Mouse (Mus musculus): ENCODE results near the gene Zfand3.

The Zfand3 gene

DNA sequence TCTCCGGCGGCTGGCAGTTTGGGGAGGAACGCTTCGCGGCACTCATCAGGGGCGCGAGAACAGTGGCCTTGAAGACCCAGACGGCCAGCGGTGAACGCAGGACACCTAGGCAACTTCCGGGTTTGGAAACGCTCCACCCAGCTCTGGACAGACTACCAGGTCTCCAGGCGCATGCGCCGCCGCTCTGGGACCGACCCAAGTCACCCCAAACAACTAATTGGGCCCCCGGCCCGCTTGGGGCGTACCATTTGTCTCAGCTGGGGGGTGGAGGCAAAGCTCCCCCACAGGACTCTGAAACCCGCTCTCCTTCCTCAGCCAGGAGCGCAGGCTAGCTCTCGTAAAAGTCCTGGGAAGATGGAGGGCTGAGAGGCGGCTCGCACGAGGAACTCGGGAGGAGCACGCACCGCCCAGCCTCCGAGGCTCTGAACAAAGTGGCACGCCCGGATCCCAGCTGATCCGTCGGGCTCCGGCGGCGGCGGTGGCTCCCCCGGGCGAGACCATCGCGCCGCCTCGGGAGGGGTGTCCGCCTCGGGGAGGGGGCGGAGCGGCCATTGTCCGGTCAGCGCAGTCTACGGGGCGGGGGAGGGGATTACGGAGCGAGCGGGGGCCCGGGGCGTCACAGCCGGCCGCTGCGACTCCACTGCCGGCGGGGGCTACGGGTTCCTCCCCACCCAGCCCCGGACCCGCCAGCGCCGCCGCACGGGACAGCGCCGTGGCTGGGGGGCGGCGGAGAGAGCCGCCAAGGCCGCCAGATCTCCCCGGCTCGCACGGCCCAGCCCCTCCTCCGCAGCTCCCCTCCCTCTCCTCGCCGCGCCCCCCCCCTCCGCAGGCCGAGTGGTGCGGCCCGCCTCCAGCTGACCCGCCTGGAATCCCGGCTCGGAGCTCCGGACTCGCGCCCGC lies at the start of gene Zfand3:
Gene Zfand3 (plus strand): TSS at position 531 of the 900 bp plus-strand sequence.
- peak; percentile 97 for DNase-seq (ENCODE audit: low spot score)

GRCm38 (mm10) chr17:29955880-29956279 lies 48.7 kb upstream of the Zfand3 start:
- peak; percentile 33 for DNase-seq (ENCODE audit: low spot score)

GRCm38 (mm10) chr17:29963730-29964259 lies 40.7 kb upstream of the Zfand3 start:
- DNase-seq (ENCODE audit: low spot score), result peak; percentile 58

- peak; percentile 37 for DNase-seq (ENCODE audit: low spot score)
These were observed 39.0 kb upstream of the Zfand3 start for GRCm38 (mm10) chr17:29965506-29965905.

DNA sequence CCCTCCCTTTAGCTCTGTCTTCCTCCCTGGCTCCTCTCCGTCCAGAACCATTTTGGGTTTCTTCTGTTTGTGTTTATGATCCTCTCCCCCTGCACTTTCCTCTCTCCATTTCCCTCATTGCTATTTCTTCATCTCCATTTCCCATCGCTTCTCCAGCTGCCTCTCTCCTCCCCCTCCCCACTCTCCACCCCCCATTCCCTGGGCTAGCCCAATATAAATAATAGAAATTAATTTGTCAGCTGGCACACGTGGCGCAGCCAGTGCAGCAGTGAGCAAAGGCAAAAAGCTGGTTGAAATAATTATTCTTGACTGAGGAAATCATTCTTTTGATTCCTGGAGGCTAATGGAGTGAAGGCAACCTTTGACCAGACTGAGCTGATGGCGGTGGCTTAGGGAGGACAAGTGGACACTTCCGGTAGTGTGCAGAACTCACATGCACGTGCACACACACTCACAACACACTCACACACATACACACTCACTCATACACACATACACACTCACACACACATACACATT lies 34.4 kb upstream of the Zfand3 start, which contains the start of gene Mdga1:
Gene Mdga1 (minus strand): TSS at position 51 of the 519 bp plus-strand sequence.
- no peak for DNase-seq (ENCODE audit: low spot score)

DNA sequence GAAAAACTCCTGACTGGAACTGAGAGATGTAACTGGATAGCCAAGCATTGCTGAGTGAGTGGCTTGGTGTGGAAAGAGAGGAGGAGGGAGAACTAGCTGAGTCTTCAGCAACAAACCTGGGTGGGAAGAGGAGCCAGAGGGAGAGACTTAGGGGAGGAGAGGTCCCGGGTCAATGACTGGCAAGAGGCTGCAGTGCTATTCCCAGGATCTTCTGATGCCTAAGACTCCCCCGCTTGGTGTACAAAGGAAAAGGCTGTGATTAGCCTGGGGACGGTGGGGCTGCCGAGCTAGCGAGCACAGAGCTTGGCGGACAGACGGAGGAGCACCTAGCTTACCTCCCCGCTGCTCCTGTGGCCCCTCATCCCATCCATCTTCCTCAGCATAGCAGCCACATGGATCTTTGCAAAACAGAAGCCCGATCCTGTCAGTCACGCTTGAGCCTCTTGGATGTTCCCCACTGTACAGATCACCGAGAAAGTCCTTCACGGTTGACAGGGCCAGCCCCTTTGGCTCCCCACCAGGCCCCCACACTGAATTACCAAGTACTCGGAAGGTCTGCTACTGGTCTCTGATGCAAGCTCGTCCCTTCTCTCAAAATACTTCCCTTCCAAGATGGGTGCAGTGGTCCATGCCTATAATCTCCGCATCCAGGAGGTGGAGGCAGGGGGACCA lies 32.6 kb upstream of the Zfand3 start:
- DNase-seq (ENCODE audit: low spot score), result no peak

DNA sequence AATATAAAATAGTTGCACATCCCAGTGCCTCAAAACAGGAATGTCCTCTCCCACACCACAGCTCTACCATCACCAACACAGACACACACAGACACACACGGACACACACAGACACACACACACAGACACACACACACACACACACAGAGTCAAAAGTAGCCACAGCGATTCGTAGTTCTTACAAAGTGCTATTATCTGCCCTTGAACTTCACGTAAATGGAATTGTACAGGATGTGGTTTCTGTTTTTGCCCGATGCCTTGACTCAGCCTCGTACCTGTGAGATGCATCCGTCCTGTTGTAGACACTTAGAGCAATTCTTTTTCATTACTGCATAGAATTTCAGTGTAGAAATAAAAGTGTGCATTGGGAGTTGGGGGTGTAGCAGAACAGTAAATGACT lies 31.3 kb upstream of the Zfand3 start:
- no peak for DNase-seq (ENCODE audit: low spot score)

DNA sequence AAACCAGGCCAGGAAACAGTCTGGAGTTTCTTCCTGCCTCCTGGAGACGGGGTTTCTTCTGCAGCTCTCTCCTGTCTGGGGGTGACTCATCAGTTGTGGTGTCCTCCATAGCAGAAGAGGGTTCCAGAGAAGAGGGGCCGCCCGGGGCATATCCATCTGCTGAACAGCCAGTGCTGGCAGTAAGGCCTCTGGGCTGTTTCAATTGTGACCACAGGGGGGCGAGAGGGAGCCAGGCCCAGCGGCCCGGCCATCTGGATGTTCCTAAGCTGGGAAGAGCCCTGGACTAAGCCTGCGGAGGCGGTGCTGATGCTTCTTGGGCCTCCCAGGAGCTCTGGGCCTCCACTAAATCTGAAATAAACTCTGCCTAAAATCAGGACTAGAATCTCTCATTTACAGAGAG lies 28.8 kb upstream of the Zfand3 start:
- DNase-seq (ENCODE audit: low spot score), result peak; percentile 94

DNA sequence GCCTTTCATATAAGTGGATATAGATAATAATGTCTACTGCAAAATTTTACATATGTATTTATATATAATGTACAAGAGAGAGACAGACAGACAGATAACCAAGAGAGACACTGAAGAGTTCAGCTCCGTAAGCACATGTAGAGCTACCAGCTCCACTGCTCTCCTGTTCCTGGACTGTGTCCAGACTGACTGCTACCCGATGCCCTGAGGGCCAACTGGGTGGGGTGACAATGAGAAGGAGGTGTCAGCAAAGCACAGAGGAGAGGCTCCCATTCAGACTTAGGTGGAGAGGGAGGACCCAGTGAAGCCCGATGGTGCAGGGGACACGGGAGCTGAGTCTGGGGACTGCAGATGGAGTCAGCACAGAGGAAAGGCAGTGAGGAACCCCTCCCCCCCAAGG lies 25.5 kb upstream of the Zfand3 start:
- DNase-seq (ENCODE audit: low spot score), result no peak

GRCm38 (mm10) chr17:29979841-29980240 lies 24.7 kb upstream of the Zfand3 start:
- DNase-seq (ENCODE audit: low spot score), result no peak

GRCm38 (mm10) chr17:29981568-29981967 lies 23.0 kb upstream of the Zfand3 start:
- no peak for DNase-seq (ENCODE audit: low spot score)

- DNase-seq (ENCODE audit: low spot score), result peak; percentile 38
These were observed 21.3 kb upstream of the Zfand3 start for GRCm38 (mm10) chr17:29983190-29983589.

- DNase-seq (ENCODE audit: low spot score), result no peak
These were observed 19.6 kb upstream of the Zfand3 start for GRCm38 (mm10) chr17:29984931-29985330.

DNA sequence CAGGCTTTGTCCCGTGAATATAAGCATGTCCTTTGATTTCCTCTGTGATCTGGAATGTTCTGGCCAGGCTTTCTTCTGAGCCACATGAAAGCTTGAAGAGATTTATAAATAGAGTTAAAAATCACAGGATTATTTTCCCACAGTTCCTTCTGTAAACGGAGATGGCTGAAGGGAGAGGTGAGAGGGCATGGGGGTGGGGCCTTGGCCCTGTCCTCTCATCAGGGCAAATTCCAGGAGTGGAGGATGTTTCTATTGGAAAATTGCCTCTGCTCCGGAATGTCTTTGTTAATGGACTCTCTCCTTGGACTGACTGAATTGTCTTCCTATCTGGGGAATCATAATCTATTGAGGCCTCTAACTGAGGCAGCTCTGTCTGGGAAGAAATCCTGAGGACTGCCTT lies 19.0 kb upstream of the Zfand3 start:
- no peak for DNase-seq (ENCODE audit: low spot score)

DNA sequence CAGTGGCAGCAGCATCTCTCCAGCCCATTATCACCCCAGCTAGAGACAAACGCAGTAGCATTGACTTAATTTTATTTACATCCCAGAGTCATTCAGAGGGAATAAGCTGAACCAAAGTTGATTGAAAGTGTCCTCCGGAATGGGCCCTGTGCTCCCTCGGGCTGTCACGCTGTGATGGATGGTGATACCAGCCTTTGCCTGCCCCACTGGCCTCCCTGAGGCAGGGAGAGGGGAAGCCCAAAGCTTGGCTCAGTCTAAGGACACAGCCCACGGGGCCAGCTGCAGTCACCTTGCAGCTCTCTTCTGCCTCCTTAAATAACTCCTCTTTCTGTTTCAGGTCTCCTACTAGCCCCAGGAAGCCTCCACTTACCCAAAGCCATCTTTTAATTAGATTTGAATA lies 16.4 kb upstream of the Zfand3 start:
- DNase-seq (ENCODE audit: low spot score), result no peak

DNA sequence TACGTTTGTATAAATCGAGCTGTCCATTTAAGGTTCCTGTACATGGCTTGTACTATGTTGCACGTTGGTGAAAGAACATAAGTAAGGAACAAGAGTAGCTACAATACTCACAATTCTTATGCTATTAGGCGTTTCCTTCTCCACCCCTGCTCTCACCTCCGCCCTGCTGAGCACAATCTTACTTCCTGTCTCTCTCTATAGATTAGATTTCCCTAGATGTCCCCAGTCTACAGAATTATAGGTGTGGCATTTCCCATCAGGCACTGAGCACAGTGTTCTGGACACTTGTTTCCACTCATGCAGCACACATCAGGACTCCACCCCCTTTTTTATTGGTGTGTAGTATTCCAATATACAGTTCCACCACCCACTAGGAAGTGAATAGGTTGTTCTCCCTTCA lies 14.9 kb upstream of the Zfand3 start:
- DNase-seq (ENCODE audit: low spot score), result no peak

- no peak for DNase-seq (ENCODE audit: low spot score)
These were observed 14.4 kb upstream of the Zfand3 start for GRCm38 (mm10) chr17:29990136-29990535.

GRCm38 (mm10) chr17:29990845-29991244 lies 13.7 kb upstream of the Zfand3 start:
- DNase-seq (ENCODE audit: low spot score), result no peak

DNA sequence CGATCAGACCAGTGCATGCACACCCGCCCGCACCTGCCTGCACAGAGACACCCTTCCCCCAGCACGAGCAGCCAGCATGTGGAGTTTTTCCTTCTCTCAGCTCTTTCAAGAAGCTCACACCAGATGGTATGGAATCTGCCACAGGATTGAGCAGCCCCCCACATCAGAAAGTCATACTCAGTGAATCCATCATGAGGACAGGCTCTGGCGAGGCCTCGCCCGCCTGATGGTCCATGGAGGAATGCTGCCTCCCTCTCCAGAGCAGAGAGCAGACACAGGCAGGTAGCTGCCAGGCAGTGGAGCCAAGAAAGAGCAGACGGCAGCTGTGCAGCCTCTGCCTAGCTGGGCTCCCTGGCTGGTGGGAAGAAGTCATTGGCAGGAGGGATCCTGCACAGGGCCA lies 11.0 kb upstream of the Zfand3 start:
- DNase-seq (ENCODE audit: low spot score), result no peak

DNA sequence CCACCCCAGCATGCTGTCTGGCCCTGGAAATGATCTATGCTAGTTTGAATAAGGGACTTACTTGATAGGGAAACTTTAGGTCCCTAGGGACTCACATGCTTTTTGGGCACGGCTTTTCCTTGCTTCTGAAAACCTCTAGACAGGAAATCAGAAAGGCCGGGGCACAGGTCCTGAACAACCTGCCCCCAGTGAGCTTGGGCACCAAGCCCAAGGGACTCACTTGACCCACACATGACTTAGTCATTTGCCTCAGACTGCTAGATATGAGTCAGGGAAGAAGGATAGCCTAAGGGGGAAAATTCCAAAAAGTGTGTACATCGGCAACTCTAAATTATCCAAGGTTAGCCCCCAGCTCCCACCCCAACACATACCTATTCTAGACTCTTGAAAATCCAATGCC lies 10.5 kb upstream of the Zfand3 start:
- DNase-seq (ENCODE audit: low spot score), result no peak

DNA sequence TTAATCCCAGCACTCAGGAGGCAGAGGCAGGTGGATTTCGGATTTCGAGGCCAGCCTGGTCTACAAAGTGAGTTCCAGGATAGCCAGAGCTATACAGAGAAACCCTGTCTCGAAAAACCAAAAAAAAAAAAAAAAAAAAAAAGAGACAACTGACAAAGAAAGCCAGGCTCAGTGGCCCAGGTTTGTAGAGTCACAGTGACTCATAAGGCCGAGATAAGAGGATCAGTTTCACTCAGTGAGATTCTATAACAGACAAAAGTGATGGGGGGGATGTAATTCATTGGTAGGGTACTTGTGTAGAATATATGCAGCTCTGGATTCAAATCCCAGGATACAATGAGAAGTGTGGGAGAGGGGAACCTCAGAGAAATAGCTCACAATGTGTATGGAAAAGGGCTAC lies 10.1 kb upstream of the Zfand3 start:
- no peak for DNase-seq (ENCODE audit: low spot score)

DNA sequence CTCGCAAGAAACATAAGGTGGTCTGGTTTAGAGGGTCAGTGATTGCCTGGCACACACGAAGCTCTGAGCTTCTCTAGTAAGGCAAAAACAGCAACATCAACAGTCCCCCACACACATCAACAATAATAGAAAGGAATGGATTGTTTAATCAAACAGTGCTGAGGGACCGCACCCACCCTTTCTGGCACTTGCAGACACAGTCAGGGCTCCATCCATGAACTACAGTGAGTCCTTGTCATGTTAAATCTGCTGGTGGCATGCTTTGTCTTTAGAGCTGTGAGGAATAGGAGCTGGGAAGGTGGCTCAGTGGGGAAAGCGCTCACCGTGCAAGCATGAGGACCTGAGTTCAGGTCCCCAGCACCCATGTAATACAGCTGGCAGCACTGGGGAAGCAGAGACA lies 8.5 kb upstream of the Zfand3 start:
- DNase-seq (ENCODE audit: low spot score), result no peak

- DNase-seq (ENCODE audit: low spot score), result no peak
These were observed 6.8 kb upstream of the Zfand3 start for GRCm38 (mm10) chr17:29997726-29998125.

Measured in retina, embryonic 14.5 days (tissue).